Mouse (Mus musculus) liver, embryonic 11.5 days (tissue): ENCODE measurements at regions not wholly inside any gene's neighbourhood (a gene's known extent, or its start where the extent isn't known, plus 50 kb on each side); places are given as distances from the start of the nearest gene placed in this dataset.

Experiments used
- ATAC-seq: fragments of 200-750 bp; cut with Nextera tagmentation; replicated peaks from 2 replicates; pipeline ENCODE4 v1.8.0; 2017; ENCODE audit warnings: moderate number of reproducible peaks, mild to moderate bottlenecking, moderate TSS enrichment, moderate library complexity; ENCODE audit not compliant: low FRiP score
- DNase-seq: peaks from one replicate; pipeline ENCODE4 v3.0.0-alpha.2; 2017; ENCODE audit warnings: low spot score
- H3K27ac ChIP-seq: fragments of 300-500 bp; sonication (generic); 2 replicates; pipeline ENCODE4 v1.5.1; 2014; ENCODE audit warnings: mild to moderate bottlenecking, low read depth, low read length, control low read depth
- H3K27me3 ChIP-seq: fragments of 300-500 bp; sonication (generic); replicated peaks from 2 replicates; pipeline ENCODE4 v1.6.1; 2014; ENCODE audit warnings: low read length, mixed read lengths; ENCODE audit not compliant: control insufficient read depth, insufficient read depth
- H3K36me3 ChIP-seq: fragments of 300-500 bp; sonication (generic); 2 replicates; pipeline ENCODE4 v1.6.1; 2014; ENCODE audit warnings: mild to moderate bottlenecking, low read length, moderate library complexity, mixed read lengths; ENCODE audit not compliant: control insufficient read depth, insufficient read depth
- H3K4me1 ChIP-seq: fragments of 300-500 bp; sonication (generic); replicated peaks from 2 replicates; pipeline ENCODE4 v1.6.1; 2014; ENCODE audit warnings: low read length, mixed read lengths; ENCODE audit not compliant: control insufficient read depth, insufficient read depth
- H3K4me2 ChIP-seq: fragments of 300-500 bp; sonication (generic); 2 replicates; pipeline ENCODE4 v1.6.1; 2014; ENCODE audit warnings: mild to moderate bottlenecking, control low read depth, moderate library complexity
- H3K4me3 ChIP-seq: fragments of 300-500 bp; sonication (generic); 2 replicates; pipeline ENCODE4 v1.5.1; 2014; ENCODE audit warnings: low read depth, low read length, control low read depth
- H3K9ac ChIP-seq: fragments of 300-500 bp; sonication (generic); 2 replicates; pipeline ENCODE4 v1.6.1; 2014; ENCODE audit warnings: low read depth, low read length, control low read depth
- H3K9me3 ChIP-seq: fragments of 300-500 bp; sonication (generic); 2 replicates; pipeline ENCODE4 v1.6.1; 2016; ENCODE audit warnings: low read length, inconsistent platforms, mixed read lengths; ENCODE audit not compliant: control insufficient read depth
- WGBS: fragments of 180-500 bp; shearing (Covaris S2); extraction: QIAGEN DNeasy Blood & Tissue Kit; methylation state at CpG from one replicate; pipeline ENCODE4 v1.1.7; 2014; 5-methylcytosine and 5-hydroxymethylcytosine counted together

DNA sequence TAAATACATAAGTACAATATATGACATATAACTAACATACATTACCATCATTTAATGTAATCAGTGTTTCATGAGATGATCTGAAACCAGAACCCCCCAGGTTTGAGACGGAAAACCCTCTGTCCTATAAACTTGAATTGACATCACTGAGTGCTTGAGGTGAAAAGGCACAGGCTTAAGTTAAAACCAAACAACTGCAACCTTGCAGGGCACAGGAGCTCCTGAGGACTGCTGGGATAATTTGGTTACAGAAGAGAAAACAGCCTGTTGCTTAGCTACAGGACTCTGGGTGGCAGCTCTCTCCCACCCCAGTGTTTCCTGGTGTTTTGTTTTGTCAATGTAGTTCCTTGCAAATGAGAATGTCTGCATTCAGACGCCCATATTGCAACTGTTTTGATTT lies 259.5 kb downstream of the Etv1 start:
- 40% methylated on average over 2 of the region's 2 CpGs for WGBS
- no peak overlapping the region for H3K27ac ChIP-seq
- H3K9me3 ChIP-seq: no peaks in the 10 kb centered on the region
- no peak for DNase-seq
- no peaks in the 10 kb centered on the region for H3K4me1 ChIP-seq
- no peak overlapping the region for H3K9ac ChIP-seq
- no peak overlapping the region for H3K4me2 ChIP-seq
- no peaks in the 10 kb centered on the region for H3K27me3 ChIP-seq
- ATAC-seq: no peak
- no peaks in the 10 kb centered on the region for H3K36me3 ChIP-seq
- no peak overlapping the region for H3K4me3 ChIP-seq

DNA sequence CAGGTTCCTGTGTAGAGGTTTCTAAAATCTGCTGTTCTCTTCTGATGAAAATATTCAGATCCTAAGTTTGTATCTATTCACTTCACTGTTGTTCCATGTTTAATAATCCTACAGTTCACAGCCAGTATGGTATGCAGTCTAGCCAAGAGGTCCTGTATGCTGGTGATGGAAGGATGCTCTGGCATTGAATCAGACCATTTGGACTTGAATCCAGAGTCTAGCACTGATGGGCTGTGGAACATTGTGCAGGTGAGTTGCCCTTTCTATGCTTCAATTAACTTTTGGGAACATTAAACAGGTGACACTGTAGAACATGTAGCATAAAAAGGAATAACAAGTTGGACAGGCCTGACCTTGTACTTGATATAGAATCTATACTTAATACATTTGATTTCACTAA lies 267.9 kb downstream of the Etv1 start:
- Histone ChIP-seq H3K4me1 (no peaks in the 10 kb centered on the region), H3K36me3 (no peaks in the 10 kb centered on the region), H3K27ac (no peak overlapping the region), H3K9me3 (no peaks in the 10 kb centered on the region), H3K4me3 (no peak overlapping the region), H3K27me3 (no peaks in the 10 kb centered on the region), H3K4me2 (no peak overlapping the region), H3K9ac (no peak overlapping the region)
- no peak for DNase-seq
- ATAC-seq: no peak

DNA sequence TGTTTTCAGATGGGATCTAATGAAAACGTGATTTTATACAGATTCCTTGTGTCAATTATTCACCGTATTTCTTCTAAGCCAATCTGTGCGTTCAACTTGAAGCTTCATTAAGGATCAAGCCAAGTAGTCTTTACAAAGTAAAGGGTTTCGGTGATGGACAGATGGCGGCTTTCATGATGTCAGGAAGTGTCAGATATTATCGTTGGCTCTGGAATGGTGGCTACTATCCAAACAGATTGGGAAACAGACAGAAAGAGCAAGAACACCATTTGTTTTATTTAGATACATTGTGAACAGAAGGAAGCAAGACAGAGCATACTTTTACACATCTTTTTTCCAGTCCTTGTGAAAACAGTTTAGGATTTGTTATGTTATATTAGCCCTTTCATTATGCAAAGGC lies 269.3 kb downstream of the Etv1 start:
- no peaks in the 10 kb centered on the region for H3K27me3 ChIP-seq
- ATAC-seq (no peak), DNase-seq (no peak)
- no peaks in the 10 kb centered on the region for H3K4me1 ChIP-seq
- no peaks in the 10 kb centered on the region for H3K9me3 ChIP-seq
- no peak overlapping the region for H3K27ac ChIP-seq
- H3K4me2 ChIP-seq: no peak overlapping the region
- H3K36me3 ChIP-seq: no peaks in the 10 kb centered on the region
- no peak overlapping the region for H3K9ac ChIP-seq
- 84% methylated on average over 6 of the region's 6 CpGs for WGBS
- no peak overlapping the region for H3K4me3 ChIP-seq

DNA sequence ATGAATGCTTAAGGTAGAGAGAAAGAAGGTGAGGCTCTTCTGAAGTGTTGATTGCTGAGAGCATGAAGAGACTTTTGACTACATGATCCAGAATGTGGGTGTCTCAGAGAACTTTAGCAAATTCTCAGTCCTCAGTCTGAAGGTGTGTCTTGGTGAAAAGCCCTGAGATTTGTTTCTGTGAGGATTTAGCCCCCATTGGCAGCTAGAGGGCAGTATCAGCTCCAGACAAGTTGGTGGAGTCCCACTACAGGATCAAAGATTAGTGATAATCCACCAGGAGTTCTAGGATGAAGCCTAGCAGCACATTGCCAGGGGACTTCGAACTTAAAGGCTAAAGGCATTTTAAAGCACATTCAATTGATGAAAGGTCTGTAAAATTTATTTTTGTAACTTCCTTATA lies 269.8 kb downstream of the Etv1 start:
- no peak for DNase-seq
- Histone ChIP-seq H3K4me2 (no peak overlapping the region), H3K27ac (no peak overlapping the region), H3K9ac (no peak overlapping the region), H3K4me1 (no peaks in the 10 kb centered on the region), H3K9me3 (no peaks in the 10 kb centered on the region), H3K27me3 (no peaks in the 10 kb centered on the region), H3K4me3 (no peak overlapping the region), H3K36me3 (no peaks in the 10 kb centered on the region)
- WGBS: 74% methylated on average over 1 of the region's 1 CpGs
- no peak for ATAC-seq

DNA sequence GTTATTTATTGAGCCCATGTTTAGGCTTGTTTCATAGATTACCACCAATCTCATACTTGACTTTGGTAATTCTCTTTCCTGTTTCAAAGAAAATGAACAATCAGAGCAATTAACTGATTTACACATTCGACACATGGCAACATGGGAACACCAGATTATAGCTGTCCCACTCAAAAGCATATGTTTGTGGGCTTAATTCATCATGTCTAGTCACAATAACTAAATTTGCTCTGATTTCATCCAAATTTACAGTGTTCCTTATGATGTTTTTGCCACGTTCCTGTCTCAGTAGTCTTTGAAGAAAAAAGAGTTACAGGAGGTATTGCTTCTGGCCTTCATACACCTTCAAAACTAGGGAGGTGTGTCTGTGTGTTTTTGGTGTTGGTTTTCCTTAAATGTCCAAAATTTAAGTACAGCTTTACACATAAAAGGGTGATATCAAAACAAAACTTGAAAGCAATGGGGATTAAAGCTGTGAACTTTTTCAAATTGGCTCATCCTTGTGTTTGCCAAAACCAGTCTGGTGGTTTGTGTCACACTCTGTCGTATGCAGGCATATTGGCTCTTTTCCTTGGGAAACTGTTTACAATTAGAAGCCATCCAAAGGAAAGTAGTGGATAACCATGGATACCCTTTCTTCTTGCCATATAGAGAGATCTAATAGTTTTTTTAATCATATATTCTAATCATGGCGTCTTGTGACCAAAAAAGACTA lies 291.3 kb downstream of the Etv1 start:
- Histone ChIP-seq H3K4me1 (no peaks in the 10 kb centered on the region), H3K4me3 (no peak overlapping the region), H3K27ac (no peak overlapping the region), H3K4me2 (no peak overlapping the region), H3K9me3 (no peaks in the 10 kb centered on the region), H3K9ac (no peak overlapping the region), H3K36me3 (no peaks in the 10 kb centered on the region), H3K27me3 (no peaks in the 10 kb centered on the region)
- DNase-seq: no peak
- WGBS: 74% methylated on average over 4 of the region's 4 CpGs
- ATAC-seq: no peak

DNA sequence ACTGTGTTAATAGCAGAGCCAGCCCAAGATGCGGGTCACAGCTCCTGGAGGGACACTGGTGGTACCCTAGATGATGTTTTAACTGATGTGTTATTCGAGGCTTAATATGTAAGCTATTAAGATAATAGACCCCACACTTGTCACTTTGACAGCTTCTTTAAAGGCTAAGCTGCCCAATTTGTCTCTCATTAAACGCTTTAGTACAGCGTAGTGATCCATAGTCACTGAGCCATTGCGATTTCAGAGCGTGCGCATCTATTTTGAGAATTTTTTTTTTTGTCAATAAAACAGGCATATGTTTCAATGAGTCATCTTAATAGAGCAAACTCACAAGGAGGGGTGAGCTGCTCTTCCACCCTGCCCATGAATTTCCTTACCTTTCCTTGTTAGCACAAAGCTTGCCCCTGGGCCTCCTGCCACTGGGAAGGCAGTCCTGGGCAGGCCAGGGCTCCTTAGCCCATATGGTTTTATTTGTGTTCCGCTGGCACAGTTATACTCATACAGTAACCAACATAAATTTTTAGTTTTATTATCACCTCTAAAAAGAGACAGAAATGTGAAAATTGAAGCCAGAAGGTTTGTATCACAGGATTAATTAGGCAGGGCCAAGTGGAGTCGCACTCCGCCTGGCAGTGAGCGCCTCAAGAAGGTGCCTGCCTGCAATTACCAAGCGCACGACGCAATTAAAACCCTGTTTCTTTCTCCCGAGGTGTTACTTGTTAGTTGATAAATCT lies 294.3 kb downstream of the Etv1 start:
- ATAC-seq (no peak), DNase-seq (no peak)
- 87% methylated on average over 15 of the region's 15 CpGs for WGBS
- Histone ChIP-seq H3K27ac (no peak overlapping the region), H3K27me3 (no peaks in the 10 kb centered on the region), H3K36me3 (no peaks in the 10 kb centered on the region), H3K4me2 (no peak overlapping the region), H3K4me3 (no peak overlapping the region), H3K9me3 (no peaks in the 10 kb centered on the region), H3K4me1 (no peaks in the 10 kb centered on the region), H3K9ac (no peak overlapping the region)

DNA sequence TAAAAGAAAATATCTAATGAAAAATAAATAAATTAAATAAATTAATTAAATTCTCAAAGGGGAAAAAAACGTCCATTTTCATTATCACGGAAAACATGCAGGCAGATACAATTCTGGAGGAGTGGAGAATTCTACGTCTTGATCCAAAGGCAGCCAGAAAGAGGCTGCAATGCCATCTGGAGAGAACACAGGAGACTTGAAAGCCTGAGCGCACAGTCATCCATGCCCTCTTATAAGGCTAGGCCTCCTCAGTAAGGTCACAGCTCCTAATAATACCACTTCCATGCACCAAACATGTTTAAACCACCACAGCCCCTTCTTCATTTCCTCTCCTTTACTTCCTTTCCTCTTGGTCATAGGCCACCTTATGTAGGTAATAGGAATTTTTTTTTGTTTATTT lies 307.1 kb downstream of the Etv1 start:
- no peak overlapping the region for H3K27ac ChIP-seq
- H3K4me2 ChIP-seq: no peak overlapping the region
- H3K27me3 ChIP-seq: no peaks in the 10 kb centered on the region
- 80% methylated on average over 4 of the region's 4 CpGs for WGBS
- H3K4me3 ChIP-seq: no peak overlapping the region
- no peaks in the 10 kb centered on the region for H3K36me3 ChIP-seq
- no peaks in the 10 kb centered on the region for H3K9me3 ChIP-seq
- H3K9ac ChIP-seq: no peak overlapping the region
- no peak for ATAC-seq
- DNase-seq: no peak
- no peaks in the 10 kb centered on the region for H3K4me1 ChIP-seq

DNA sequence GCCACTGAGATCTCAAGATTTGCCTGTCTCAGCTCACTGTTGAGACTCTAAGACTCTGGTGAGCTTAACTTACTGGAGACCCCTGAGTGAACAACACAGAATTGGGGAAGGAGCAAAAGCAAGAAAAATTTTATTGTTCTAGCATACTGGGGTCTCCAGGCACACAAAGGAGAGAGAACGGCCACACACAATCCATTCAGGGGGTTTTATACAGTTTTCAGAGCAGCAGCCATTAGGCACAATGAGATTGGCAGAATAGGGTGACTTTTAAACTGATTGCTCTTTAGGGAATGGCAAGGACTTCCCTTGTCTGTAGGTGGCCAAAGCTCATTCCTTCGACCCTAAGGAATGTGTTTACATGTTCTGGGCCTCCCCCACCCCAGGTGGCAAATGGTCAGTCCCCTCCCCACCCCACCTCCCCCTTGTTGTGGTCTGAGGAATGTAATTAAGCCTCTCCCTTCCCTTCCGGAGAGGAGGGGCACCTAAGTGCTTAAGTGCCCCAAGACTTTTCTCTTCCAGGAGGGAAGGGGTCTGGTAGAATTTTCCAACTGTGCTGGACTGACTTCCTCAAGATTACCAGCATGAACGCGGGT lies 315.6 kb downstream of the Etv1 start:
- DNase-seq (no peak), ATAC-seq (no peak)
- WGBS: 24% methylated on average over 5 of the region's 5 CpGs
- H3K4me1 ChIP-seq: no peaks in the 10 kb centered on the region
- H3K9me3 ChIP-seq: no peaks in the 10 kb centered on the region
- H3K27ac ChIP-seq: no peak overlapping the region
- H3K4me3 ChIP-seq: no peak overlapping the region
- no peak overlapping the region for H3K9ac ChIP-seq
- no peaks in the 10 kb centered on the region for H3K27me3 ChIP-seq
- H3K4me2 ChIP-seq: no peak overlapping the region
- no peaks in the 10 kb centered on the region for H3K36me3 ChIP-seq
